Mouse (Mus musculus): Measurements from ENCODE around the gene Gm21773. TPM values are rescaled to one million over a fixed set of nuclear protein-coding genes. Genes with fewer than 3 reads are reported as not detected.
"Not testable (repeated sequence)": the region's sequence is repeated elsewhere in the genome, so short reads cannot be mapped to it uniquely, and the experiment has no call there.

The Gm21773 gene
- not detected in 2 replicates for polyA plus RNA-seq (2015; fragmentation: Nextera tagmentation; extraction: Ambion mirVana)

GRCm38 (mm10) chrY:25309260-25309659, at the start of gene Gm21773:
Gene Gm21773, minus strand, starts transcription at chrY:25309360.
- WGBS = no CpG with 5 or more reads among the region's 2 CpGs
- not testable (repeated sequence) for ATAC-seq (ENCODE audit: low read depth); H3K27ac ChIP-seq (ENCODE audit: low read length); H3K36me3 ChIP-seq (ENCODE audit: control insufficient read depth, insufficient read depth, low read length); H3K9ac ChIP-seq (ENCODE audit: low read length); H3K4me2 ChIP-seq (ENCODE audit: low read depth, low read length); H3K4me1 ChIP-seq (replicated peaks; ENCODE audit: control insufficient read depth, insufficient read depth, low read length); H3K4me3 ChIP-seq (ENCODE audit: low read length); H3K27me3 ChIP-seq (ENCODE audit: control insufficient read depth, insufficient read depth, low read depth, low read length); H3K9me3 ChIP-seq (ENCODE audit: control insufficient read depth, low read length)

Data from lung, embryonic 16.5 days (tissue).